Mouse (Mus musculus) inflammation-experienced regulatory T-cells, adult 6 months (primary cell): Measurements from ENCODE around the gene Npat. TPM values are rescaled to one million over a fixed set of nuclear protein-coding genes. Genes with fewer than 3 reads are reported as not detected.

Source experiments
- ATAC-seq: one replicate; pipeline ENCODE4 v1.8.0; 2017
- polyA plus RNA-seq, 3 experiments: library from polyadenylated mRNA; unstranded; fragments of 100-300 nt; shearing (Covaris generic); gene quantifications; one replicate each; pipeline ENCODE4 v1.2.1; 2017

The Npat gene
- 10 to 100 TPM; 12.5 to 18.0 (median 13.2) TPM for polyA plus RNA-seq

DNA sequence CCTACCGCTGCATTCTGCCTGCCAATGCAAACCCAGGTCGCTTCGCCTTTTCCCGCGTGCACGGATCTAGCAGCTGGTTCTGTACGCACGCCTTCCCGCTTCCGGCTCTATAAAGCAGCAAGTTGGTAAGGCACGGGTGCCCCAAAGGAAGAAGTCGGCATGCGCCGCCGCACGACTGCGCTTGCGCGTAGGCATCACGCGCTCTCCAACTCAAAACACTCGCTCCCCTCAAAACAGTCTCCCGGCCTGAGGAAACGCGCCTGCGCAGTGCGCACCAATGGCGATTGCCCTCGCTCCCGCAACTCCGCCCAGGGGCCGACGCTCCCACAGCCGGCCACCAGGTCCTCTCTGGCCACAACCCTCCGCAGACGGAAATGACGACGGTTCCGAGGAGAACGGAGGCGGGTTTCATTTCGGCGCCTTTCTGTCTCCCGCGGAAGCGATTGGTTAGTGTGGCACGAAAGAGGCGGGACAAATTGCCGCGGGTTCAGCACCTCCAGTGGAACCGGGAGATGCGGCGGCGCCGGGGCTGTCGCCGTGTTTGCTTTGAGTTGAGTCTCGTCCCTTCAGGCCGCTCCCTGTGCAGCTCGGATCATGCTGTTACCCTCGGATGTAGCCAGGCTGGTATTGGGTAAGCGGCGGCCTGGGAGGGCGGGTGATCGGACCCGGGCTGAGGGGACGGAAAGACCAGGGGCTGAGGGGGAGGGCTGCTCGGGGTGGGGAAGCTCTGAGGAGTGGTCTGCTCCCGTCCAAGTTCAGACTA, at the start of gene Npat, which contains the start of gene Atm:
Npat (plus strand) TSS at position 490 of the 763 bp plus-strand sequence.
Atm (minus strand) TSS at position 183 of the 763 bp plus-strand sequence.
- peak; percentile 95 for ATAC-seq

DNA sequence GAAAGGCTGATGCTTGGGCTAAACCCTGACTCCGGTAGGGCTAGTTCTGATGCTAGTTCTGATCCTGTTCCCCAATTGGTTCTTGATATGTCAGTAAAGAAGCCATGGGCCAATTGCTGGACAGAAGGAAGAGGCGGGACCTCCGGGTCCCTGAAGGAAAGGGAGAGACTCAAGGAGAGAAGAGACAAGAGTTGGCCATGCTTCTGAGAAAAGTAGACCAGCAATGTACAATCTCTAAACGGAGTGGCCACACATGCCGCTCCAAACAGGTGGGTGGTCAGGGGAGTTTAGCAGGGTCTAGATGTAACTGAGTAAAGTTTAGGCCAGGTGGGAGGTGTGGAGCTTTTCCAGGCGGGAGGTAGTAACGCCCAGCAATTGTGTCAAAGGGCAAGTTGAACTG, 28.8 kb upstream of the Npat start:
- ATAC-seq = no peak

DNA sequence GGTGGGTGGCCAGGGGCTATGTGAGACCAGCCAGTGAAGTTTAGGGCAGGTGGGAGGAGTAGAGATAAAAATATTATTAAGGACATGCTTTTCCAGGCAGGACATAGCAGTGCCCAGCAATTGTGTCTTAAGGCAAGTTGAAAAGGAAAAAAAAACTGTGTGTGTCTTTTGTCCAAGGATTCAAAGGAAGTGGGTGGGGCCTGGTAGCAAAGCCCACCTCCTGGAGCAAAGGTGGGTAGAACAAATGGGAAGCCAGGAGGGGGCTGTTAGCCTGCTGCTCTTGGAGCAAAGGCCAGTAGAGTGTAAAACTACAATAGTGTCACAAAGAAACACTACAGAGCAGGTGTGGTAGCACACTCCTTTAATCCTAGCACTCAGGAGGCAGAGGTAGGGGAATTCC, 22.8 kb upstream of the Npat start:
- ATAC-seq = no peak

DNA sequence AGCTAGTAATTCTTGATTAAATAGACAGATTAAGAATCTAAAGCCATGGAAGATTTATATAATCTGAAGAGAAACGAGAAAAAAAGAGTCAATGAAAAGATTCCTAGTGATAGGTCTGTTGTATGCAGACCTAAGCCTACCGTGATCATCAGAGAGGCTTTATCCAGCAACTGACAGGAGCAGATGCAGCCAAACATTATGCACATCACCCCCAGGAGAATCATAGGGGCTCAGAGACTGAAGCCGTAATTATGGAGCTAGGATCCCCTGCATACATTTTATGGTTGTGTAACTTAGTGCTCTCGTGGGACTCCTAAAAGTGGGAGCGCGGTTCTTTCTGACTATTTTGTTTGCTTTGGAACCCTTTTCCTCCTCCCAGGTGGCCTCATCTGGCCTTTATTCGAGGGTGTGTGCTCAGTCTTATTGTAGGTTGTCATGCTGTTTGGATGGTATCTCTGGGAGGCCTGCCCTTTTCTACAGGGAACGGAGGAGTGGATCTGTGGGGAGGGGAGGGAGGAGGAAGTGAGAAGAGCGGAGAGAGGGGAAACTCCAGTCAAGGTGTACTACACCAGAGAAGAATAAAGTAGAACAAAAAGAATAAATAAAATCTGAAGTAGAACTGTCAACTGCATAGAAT, 19.4 kb upstream of the Npat start:
- no peak for ATAC-seq

DNA sequence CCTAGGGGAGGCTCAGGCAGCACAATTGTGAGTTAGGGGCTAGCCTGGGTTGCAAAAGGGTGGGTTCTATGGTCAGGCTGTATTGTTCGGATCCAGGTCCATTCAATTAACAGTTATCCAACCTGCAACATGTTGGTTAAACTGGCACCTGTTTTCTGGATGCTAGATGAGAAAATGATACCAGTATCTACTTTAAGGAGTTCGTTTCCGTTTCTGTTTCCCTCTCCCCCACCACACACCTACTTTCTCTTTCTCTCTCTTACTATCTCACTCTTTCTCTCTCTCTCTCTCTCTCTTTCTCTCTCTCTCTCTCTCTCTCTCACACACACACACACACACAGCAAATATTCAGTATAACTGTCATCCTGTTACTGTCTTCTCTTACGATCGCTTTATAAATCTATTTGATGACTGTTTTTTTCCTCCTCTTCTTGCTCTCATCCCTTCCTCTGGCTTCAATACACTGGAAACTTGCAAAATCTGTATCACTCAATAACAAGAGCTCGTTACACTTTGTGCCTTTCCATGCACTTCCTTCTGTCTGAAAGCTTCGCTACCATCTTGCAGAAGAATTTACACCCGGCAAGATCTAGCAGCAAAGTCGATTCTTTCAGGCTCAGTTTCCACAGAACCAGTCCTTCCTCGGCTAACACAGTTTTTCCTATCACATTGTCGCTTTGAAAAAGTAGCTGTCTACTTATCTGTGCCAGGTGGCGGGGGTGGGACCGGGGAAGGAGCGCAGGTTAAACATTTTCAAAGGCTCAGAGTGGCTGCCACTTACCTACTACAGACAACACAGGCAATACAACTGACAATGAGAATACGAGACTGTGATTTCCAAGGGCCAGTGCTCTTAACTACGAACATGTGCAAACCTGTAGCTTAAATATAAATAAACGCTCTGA, 1.2 kb upstream of the Npat start:
- ATAC-seq = no peak

DNA sequence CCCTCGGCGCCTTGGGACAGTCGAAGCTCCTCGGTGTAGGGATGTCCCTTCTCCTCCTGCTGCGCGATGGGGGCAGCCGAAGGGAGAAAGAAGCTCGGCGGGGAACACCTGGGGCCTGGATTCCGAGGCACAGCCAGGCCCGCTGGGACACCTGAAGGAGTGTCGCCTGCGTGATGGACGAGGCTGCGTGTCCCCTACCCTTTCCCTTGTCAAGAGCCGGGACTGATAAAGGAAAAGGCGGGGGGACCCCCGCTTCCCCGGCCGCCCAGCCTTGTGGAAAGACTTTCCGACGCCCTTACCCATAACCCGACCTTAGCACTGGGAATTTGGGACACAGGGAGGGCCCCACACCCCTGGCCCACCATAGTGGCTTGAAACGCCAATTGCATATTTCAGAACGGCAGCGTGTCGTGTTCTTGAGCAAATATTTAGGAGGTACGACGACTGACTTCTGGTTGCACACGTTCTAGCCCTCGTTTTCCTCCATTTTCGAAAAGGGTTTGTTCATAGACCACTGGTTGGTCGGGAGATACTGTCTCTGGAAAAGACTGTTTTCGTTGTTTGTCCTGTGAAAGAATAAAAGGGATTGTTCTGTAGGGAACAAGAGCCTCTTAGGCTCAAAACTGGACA, 604 bp downstream of the Npat start:
- ATAC-seq = no peak

DNA sequence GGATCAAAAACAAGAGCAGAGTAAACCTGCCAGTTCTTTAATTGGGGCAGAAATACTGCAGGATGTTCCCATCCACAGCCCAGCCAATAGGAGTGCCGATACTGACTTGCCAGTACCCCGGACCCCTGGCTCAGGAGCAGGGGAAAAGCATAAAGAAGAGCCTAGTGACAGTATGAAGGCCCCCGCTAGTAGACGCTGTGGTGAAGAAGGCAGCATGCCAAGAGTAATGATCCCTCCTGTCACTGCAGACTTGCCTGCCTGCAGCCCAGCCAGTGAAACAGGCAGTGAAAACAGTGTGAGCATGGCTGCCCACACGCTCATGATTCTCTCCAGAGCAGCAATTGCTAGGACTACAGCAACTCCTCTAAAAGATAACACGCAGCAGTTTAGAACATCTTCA, 33.8 kb downstream of the Npat start:
- ATAC-seq = no peak

DNA sequence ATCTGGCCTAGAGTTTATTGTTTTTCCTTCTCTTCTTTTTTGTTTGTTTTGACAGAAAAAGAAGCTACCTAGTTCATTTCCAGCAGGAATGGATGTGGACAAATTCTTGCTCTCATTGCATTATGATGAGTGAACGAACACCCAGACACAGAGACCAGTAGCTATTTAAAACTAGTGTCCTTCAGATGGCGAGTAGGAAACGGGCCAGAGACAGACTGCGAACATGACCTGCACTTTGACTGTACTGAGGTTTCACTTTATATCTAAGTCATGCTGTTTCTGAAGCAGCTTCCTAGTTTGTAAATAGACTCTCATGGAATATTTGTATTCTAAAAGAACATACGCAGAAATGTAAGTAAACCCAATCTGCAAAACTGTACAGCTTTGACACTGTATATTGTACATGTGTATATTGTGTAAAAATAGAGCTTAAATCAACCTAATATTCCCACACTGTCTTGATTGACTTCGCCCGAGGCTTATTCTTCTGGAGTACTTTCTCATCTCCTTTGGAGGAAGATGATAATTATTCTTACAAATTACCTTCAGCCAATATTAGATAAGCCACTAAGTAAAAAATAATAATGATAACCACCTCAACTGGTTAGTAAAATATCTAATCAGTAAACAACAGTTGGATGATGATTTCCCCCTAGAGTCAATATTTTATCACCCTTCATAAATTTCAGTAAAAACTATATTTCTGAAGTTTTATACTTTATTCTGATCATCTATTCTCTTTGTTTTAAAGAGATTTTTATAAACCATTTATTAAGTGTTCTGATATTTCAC, 35.9 kb downstream of the Npat start:
- no peak for ATAC-seq

DNA sequence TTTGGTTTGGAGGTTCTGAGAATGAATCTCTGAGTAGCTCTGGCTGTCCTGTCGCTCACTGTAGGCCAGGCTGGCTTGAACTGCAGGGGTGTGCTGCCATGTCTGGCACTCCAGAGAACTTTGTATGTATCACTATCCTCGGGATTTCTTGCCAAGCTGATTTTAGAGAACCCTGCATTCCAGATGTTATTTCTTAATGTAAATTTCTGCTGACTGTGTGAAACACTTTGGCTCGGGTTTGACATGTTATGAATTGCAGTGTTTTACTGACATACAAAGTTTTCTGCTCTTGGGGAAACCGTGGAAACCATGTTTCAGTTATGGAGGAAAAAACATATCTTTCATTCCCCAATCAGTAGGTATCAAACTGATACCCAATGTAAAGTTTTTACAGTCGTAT, 38.9 kb downstream of the Npat start:
- ATAC-seq = no peak

DNA sequence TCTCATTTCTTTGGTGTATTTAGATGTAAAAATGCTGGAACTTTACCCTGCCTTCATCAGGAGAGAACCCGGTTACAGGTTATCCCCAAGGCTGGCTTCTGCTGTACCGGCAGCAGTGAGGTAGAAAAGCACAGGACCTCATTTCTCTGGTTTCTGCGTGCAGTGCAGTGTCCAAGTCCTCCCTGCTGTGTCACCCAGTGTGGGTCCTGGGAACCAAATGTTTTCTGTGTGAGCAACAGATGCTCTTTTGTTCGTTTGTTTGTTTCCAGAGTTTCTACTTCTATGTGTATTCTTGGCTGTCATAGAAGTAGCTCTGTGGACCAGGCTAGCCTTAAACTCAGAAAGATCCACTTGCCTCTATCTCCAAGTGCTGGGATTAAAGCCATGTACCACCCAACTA, 45.0 kb downstream of the Npat start:
- ATAC-seq = no peak

DNA sequence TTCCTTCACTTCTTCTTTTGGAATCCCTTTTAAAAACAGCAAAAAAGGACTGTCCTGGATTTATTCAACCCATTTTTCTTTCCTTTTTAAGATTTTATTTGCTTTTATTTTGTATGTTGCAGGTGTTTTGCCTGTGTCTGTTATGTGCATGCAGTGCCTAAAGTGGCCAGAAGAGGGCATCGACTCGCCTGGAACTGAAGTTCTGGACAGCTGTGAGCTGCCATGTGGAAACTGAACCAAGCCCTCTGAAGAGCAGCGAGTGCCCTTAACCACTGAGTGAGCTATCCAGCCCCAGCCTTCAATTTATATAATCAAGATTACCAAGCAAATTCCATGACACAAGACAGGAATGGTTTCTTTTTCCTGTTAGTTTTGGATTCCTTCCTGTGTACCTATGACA, 57.9 kb downstream of the Npat start:
- ATAC-seq = peak; percentile 72

DNA sequence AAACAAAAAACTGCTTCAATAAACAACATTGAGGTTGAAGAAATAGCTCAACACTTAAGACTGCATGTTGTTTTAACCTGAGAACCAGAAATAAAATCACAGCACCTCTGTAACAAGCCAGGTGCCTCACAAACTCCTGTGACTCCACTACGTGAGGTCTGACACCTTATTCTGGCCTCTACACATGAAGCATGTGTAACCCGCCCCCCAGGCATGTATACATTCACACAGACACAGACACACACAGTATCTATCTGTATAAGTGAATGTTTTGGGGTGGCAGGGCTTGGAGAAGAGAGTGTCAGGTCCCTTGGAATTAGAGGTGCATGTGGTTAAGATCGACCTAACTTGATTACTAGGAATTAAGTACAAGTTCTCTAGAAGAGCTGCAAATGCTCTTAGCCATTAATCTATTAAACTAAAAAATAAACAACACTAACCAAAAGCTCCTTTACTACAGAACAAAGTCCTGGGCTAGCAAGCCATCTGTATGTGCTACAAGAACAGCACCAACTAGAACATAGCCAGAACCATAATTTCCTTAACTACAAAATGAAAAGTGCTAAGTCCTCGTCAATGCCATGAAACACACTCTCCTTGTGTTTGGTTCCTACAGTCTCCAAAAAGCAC, 60.2 kb downstream of the Npat start:
- ATAC-seq = no peak

DNA sequence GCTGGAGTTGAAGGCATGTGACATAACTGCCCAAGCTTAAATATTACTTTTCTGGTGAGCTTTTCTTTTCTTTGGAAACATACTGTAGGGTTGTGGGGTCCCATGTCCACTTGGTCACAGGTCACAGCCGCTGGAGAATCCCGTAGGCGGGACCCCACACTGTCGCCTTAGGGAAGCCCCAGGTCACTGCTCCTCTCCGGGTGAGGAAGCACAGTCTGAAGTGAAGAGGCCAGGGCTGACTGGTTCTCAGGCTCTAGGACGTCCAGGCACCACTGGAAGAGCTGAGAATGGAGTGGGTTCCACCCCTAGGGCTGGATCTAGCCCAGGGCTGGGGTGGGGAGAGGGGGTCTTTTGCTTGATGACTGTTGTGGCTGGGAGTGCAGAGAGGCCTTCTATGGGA, 61.8 kb downstream of the Npat start:
- ATAC-seq = no peak

DNA sequence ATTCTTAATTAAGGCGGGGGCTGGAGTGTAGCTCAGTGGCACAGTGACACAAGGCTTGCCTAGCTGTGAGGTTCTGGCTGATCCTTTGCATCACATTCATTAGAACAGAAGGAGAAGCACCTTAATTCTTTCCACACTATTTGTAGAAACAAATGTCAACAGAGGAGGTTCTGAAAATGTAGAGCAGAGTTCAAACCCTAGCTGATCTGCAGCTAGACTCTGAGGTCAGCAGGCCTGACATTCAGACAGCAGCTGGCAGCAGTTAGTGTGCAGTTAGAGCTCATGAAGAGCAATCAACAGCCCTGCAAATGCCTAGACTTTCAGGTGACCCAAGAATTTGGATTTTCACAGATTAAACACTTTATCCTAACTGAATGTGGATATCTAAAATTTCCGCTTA, 64.7 kb downstream of the Npat start:
- no peak for ATAC-seq

DNA sequence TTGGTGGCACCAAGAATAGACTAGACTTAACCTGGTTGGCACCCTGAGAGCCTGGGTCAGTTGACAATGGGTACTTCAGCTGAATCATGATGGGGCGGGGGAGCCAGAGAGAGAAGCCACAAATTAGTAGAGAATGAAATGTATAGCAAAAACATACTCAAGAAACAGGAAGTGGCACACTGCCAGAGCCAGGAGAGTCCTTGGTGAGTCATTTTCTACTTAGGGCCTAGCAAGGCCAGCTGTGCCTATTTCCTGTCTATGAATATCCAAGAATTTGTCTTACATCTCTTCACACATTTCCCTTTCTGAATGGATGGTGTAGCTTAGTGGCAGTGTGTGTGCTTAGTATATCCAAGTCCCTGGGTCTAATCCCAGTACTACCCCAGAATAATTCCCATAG, 66.5 kb downstream of the Npat start:
- peak; percentile 90 for ATAC-seq

DNA sequence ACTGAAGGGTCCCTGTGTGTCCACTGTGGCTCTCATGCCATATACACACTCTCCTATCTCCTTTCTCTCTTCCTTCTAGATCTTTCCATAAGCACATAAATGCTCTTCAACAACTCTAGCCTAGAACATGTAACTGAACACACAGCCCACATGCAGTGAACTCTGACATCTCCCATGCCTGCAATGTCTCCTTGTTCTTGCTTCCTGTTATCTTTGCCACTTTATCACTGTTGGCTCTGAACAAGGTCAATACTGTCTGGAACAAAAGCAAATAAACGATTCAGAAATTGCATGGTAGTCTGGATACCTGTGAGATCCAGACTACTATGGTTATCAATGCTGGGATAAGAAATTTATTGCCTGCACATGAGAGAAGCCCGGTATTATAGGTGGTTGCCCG, 67.0 kb downstream of the Npat start:
- no peak for ATAC-seq

DNA sequence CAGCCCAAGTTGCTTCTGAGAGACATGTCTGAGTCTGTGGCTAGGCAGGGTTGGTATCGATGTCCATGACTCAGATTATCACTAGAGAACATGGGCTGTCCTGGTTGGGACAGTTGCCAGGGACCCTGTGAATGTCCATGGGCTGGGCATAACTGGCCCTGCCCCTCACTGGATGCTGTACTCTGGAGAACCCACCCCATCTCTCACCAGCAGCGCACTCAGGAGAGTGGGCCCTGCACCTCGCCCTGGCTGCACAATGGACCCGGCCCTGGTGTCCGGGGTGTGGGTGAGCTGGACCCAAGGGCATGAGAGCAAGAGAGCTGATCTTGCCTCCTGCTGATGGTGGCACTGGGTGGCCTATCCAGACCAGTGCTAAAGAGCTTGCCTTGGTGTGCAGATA, 68.1 kb downstream of the Npat start:
- no peak for ATAC-seq

DNA sequence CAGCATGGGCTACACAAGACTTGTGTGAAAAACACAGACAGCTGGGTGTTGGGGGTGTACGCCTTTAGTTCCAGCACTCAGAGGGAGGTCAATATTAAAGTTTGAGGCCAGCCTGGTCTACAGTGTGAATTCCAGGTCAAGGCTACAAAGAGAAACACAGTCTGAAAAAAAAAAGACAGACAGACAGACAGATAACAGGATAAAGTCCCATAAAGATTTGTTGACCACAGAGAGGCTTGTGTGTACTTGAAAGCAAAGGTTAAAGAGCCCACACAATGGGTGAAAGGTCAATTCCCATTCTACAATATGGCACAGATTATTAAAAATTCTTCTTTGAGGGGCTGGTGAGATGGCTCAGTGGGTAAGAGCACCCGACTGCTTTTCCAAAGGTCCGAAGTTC, 70.3 kb downstream of the Npat start:
- no peak for ATAC-seq

DNA sequence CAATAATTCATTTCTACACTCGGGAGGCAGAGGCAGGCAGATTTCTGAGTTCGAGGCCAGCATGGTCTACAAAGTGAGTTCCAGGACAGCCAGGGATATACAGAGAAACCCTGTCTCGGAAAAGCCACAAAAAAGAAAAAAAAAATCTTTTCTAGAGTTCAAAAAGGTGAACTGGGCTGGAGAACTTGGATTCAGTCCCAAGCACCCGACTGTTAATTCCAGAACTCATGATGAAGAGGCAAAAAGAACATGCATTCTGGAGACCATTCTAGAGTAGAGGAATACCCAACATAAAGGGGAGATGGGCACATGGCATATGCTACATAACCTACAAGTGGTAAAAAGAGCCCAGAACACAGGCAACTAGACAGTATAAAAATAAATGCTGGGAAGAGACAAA, 71.0 kb downstream of the Npat start:
- no peak for ATAC-seq

DNA sequence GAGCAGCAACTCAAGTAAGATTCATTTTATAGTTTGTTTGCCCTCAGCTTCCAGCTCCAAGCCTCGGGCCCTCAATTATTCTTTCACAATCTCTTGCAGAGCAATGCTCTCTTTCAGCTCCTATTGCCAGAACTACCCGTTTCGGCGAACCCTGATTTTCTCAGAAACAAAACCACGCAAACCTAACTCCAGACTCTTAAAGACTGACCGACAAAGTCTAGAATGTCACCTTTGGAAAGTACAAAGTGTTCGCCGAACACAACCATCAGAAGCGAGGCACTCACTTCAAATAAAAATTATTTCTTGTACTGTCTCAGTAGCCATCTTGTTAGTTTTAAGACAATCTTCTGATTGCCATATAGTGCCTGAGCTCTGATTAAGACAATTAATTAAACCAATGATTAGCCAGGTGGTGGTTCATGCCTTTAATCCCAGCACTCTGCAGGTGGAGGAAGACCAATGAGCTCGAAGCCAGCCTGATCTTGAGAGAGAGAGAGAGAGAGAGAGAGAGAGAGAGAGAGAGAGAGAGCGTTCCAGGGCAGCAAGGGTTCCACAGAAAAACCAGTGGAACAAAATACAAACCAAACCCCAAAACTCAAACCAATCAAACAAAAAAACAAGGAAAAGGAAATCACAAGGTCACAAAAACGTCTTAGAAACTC, 72.6 kb downstream of the Npat start:
- no peak for ATAC-seq
